Mouse (Mus musculus) MEL (cell line): ENCODE results near the gene Zgrf1. TPM values are rescaled to one million over a fixed set of nuclear protein-coding genes. Genes with fewer than 3 reads are reported as not detected.

Experiments
- DNase-seq: peaks from one replicate; pipeline ENCODE4 v3.0.0; 2011; ENCODE audit warnings: low read depth, low spot score
- H3K27ac ChIP-seq: 2 replicates; pipeline ENCODE4 v1.5.1; 2012; ENCODE audit warnings: low read depth, mild to moderate bottlenecking, control low read depth, low read length, moderate library complexity; ENCODE audit not compliant: control insufficient read depth
- H3K27me3 ChIP-seq, 2 experiments: fragments of 150-350 bp in 1 of 2; sonication (generic) in 1 of 2; 2 replicates each; pipeline ENCODE4 v1.6.1; 2012; ENCODE audit warnings: low read length in 2 of 2, mild to moderate bottlenecking in 2 of 2, improper control_type of control experiment in 1 of 2, moderate library complexity in 1 of 2; ENCODE audit not compliant: insufficient read depth in 2 of 2, control insufficient read depth in 1 of 2
- H3K36me3 ChIP-seq, 2 experiments: 2 replicates each; pipeline ENCODE4 v1.6.1; 2012 to 2014; ENCODE audit warnings: low read length in 2 of 2, improper control_type of control experiment in 1 of 2, inconsistent platforms in 1 of 2, mild to moderate bottlenecking in 1 of 2; ENCODE audit not compliant: insufficient read depth in 2 of 2, control insufficient read depth in 1 of 2
- H3K4me1 ChIP-seq, 2 experiments: fragments of 150-350 bp in 1 of 2; sonication (generic) in 1 of 2; 2 replicates each; pipeline ENCODE4 v1.6.1; 2012; ENCODE audit warnings: low read length in 2 of 2, improper control_type of control experiment in 1 of 2, mild to moderate bottlenecking in 1 of 2; ENCODE audit not compliant: insufficient read depth in 2 of 2, control insufficient read depth in 1 of 2
- H3K4me3 ChIP-seq, 2 experiments: fragments of 150-350 bp in 1 of 2; sonication (generic) in 1 of 2; 2 replicates each; pipeline ENCODE4 v1.5.1; 2012; ENCODE audit warnings: low read depth in 2 of 2, low read length in 2 of 2, mild to moderate bottlenecking in 2 of 2, moderate library complexity in 2 of 2, control low read depth in 1 of 2, improper control_type of control experiment in 1 of 2; ENCODE audit not compliant: control insufficient read depth in 1 of 2, insufficient read depth in 1 of 2
- H3K79me2 ChIP-seq: 2 replicates; pipeline ENCODE4 v1.6.1; 2012; ENCODE audit warnings: mild to moderate bottlenecking, low read length, moderate library complexity; ENCODE audit not compliant: control insufficient read depth, poor library complexity, insufficient read depth
- H3K9ac ChIP-seq: 2 replicates; pipeline ENCODE4 v1.6.1; 2012; ENCODE audit warnings: low read depth, mild to moderate bottlenecking, control low read depth, low read length, moderate library complexity; ENCODE audit not compliant: control insufficient read depth, poor library complexity, severe bottlenecking
- H3K9me3 ChIP-seq: fragments of 150-350 bp; sonication (generic); replicated peaks from 2 replicates; pipeline ENCODE4 v1.6.1; 2012; ENCODE audit warnings: mild to moderate bottlenecking, low read length, improper control_type of control experiment, moderate library complexity; ENCODE audit not compliant: insufficient read depth
- BHLHE40 ChIP-seq: IDR thresholded peaks from 2 replicates; pipeline ENCODE4 v1.6.1; 2012; ENCODE audit warnings: low read depth, mild to moderate bottlenecking, inconsistent platforms, low read length, improper control_type of control experiment, borderline replicate concordance
- CHD2 ChIP-seq: IDR thresholded peaks from 2 replicates; pipeline ENCODE4 v1.6.1; 2011; ENCODE audit warnings: low read length, improper control_type of control experiment
- CTCF ChIP-seq, 3 experiments: IDR thresholded peaks in 2 of 3; conservative IDR thresholded peaks in 1 of 3; 2 replicates each; pipeline ENCODE4 v1.5.1; 2011 to 2012; ENCODE audit warnings: low read length in 3 of 3, low read depth in 2 of 3, mild to moderate bottlenecking in 2 of 3, improper control_type of control experiment in 1 of 3, inconsistent platforms in 1 of 3, mixed read lengths in 1 of 3, moderate library complexity in 1 of 3; ENCODE audit not compliant: control insufficient read depth in 1 of 3, insufficient read depth in 1 of 3, poor library complexity in 1 of 3, severe bottlenecking in 1 of 3
- E2F4 ChIP-seq: IDR thresholded peaks from 2 replicates; pipeline ENCODE4 v1.6.1; 2011; ENCODE audit warnings: low read depth, low read length, improper control_type of control experiment, borderline replicate concordance
- HCFC1 ChIP-seq: IDR thresholded peaks from 2 replicates; pipeline ENCODE4 v1.6.1; 2012; ENCODE audit warnings: low read depth, mild to moderate bottlenecking, inconsistent platforms, low read length, improper control_type of control experiment, moderate library complexity
- KAT2A ChIP-seq: conservative IDR thresholded peaks from 2 replicates; pipeline ENCODE4 v1.6.1; 2012; ENCODE audit warnings: low read depth, low read length, improper control_type of control experiment, inconsistent platforms
- MEF2A ChIP-seq: IDR thresholded peaks from 2 replicates; pipeline ENCODE4 v1.6.1; 2014; ENCODE audit warnings: low read depth, mild to moderate bottlenecking, inconsistent platforms, low read length, improper control_type of control experiment; ENCODE audit not compliant: poor library complexity, insufficient replicate concordance, severe bottlenecking; ENCODE audit errors: extremely low read depth
- MYC ChIP-seq: IDR thresholded peaks from 2 replicates; pipeline ENCODE4 v1.6.1; 2011; ENCODE audit warnings: low read depth, mild to moderate bottlenecking, low read length, improper control_type of control experiment, moderate library complexity
- POLR2AphosphoS2 ChIP-seq: IDR thresholded peaks from 2 replicates; pipeline ENCODE4 v1.6.1; 2011; ENCODE audit warnings: low read length, improper control_type of control experiment
- RCOR1 ChIP-seq: IDR thresholded peaks from 2 replicates; pipeline ENCODE4 v1.6.1; 2012; ENCODE audit warnings: low read depth, mild to moderate bottlenecking, inconsistent platforms, low read length, improper control_type of control experiment
- SMC3 ChIP-seq: IDR thresholded peaks from 2 replicates; pipeline ENCODE4 v1.6.1; 2011; ENCODE audit warnings: low read depth, low read length, improper control_type of control experiment
- TAL1 ChIP-seq: IDR thresholded peaks from 2 replicates; pipeline ENCODE4 v1.6.1; 2012; ENCODE audit warnings: mild to moderate bottlenecking, inconsistent platforms, low read length, moderate library complexity, mixed read lengths
- TBP ChIP-seq: IDR thresholded peaks from 2 replicates; pipeline ENCODE4 v1.8.0; 2011; ENCODE audit warnings: low read depth, low read length, improper control_type of control experiment
- USF1 ChIP-seq: IDR thresholded peaks from 2 replicates; pipeline ENCODE4 v1.6.1; 2014; ENCODE audit warnings: low read depth, mild to moderate bottlenecking, inconsistent platforms, low read length, improper control_type of control experiment, moderate library complexity
- USF2 ChIP-seq, 2 experiments: IDR thresholded peaks; 2 replicates each; pipeline ENCODE4 v1.6.1; 2011 to 2012; ENCODE audit warnings: improper control_type of control experiment in 2 of 2, low read length in 2 of 2, borderline replicate concordance in 1 of 2, inconsistent platforms in 1 of 2, low read depth in 1 of 2, mild to moderate bottlenecking in 1 of 2; ENCODE audit not compliant: insufficient read depth in 1 of 2
- ZC3H11A ChIP-seq: IDR thresholded peaks from 2 replicates; pipeline ENCODE4 v1.6.1; 2012; ENCODE audit warnings: low read depth, mild to moderate bottlenecking, inconsistent platforms, low read length, improper control_type of control experiment
- ZMIZ1 ChIP-seq: IDR thresholded peaks from 2 replicates; pipeline ENCODE4 v1.6.1; 2012; ENCODE audit warnings: low read depth, mild to moderate bottlenecking, inconsistent platforms, low read length, improper control_type of control experiment, moderate library complexity
- ZNF384 ChIP-seq: IDR thresholded peaks from 2 replicates; pipeline ENCODE4 v1.6.1; 2012; ENCODE audit warnings: low read depth, mild to moderate bottlenecking, inconsistent platforms, low read length, improper control_type of control experiment
- polyA plus RNA-seq, 2 experiments: library from polyadenylated mRNA; stranded (reverse) in 1 of 2; unstranded in 1 of 2; fragments of >175 nt in 1 of 2; fragments of >200 nt in 1 of 2; gene quantifications; 2 replicates each; pipeline versions ENCODE4 v1.2.1 to v1.2.4; 2012; ENCODE audit warnings: low replicate concordance in 2 of 2, low read depth in 1 of 2; ENCODE audit not compliant: insufficient read length in 2 of 2, insufficient read depth in 1 of 2, missing spikeins in 1 of 2
- total RNA-seq: library from RNA; depleted of rRNA; stranded (reverse); fragments of 300-350 nt; gene quantifications from 2 replicates; pipeline ENCODE4 v1.2.3, GENCODE M21; 2012

Gene Zgrf1
- total and polyA plus RNA-seq, 3 experiments = 6.7 to 8.2 TPM; not detected in 1

DNA sequence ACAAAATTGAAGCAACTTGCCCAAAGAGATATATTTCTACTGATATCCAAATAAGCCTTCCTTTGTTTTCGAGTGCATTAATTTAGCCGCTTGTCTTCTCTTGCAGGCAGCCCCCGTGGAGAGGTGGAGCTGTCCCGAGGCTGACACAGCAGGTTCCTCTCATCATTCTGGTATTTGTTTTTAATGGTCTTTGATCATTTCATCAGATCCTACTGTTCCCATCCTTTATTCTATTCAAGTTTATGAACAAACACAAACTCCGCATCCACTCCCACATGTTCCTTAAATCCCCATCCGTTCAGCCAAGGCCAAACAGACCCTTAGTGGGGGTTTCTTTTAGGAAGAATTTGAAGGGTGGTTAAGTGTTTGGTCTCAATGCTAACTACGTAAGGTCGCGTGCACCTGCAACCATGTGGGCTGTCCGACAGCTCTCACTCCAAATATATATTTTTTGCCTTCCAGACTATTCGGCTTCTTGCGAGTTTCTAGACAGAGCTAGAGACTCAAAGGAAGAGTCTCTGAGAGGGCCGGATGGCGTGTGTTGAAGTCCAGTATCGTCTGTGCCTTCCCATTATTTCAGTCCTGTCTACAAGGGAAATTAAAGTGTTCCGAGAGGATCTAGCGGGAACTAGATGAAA, 77.6 kb downstream of the Zgrf1 start:
- no peak for TF ChIP-seq ZNF384
- H3K36me3 ChIP-seq = peaks cover 0 to 3% of the 10 kb centered on the region in 2 experiments; a peak in 1 of 4 replicates
- no peak overlapping the region for H3K27ac ChIP-seq
- H3K4me1 ChIP-seq = no peaks in the 10 kb centered on the region
- no peak overlapping the region for H3K9ac ChIP-seq
- no peak for DNase-seq
- peaks cover 3 to 5% of the 10 kb centered on the region in 2 experiments for H3K27me3 ChIP-seq
- H3K9me3 ChIP-seq = no peaks in the 10 kb centered on the region
- no peak overlapping the region for H3K4me3 ChIP-seq
- no peaks in the 10 kb centered on the region for H3K79me2 ChIP-seq

DNA sequence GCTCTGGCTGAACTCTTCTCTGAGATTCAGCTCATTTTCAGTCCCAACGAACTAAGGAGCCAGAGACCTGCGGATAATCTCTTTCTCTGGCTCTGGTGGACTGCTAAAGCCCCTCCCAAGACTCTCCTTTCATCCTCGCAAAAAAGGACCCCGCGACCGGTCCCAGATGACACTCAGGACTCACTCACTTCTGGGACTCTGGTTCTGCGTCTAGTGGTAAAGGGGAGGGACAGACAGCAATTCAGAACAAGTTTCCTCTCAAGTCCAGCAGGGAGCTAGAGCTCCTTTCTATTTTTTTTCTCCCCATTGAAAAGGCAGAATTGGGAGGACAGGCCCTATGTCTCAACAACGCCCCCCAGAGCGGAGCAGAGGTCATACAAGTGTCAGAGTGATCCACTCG, 78.3 kb downstream of the Zgrf1 start:
- Histone ChIP-seq H3K4me3 (no peak overlapping the region), H3K27me3 (peaks cover 4 to 7% of the 10 kb centered on the region in 2 experiments), H3K27ac (no peak overlapping the region), H3K9me3 (no peaks in the 10 kb centered on the region), H3K36me3 (0 out of 4 replicates have a peak, but pooled peaks cover 0 to under 1% of the 10 kb centered on the region in 2 experiments), H3K79me2 (no peaks in the 10 kb centered on the region), H3K4me1 (no peaks in the 10 kb centered on the region), H3K9ac (no peak overlapping the region)
- no peak for TF ChIP-seq CHD2
- no peak for TF ChIP-seq MEF2A
- no peak for TF ChIP-seq MYC
- no peak for TF ChIP-seq E2F4
- TF ChIP-seq KAT2A = no peak
- no peak; a peak in 1 of 6 replicates for TF ChIP-seq CTCF (IDR thresholded peaks at IDR 0.05 in 2 of 3, conservative IDR thresholded peaks at IDR 0.05 in 1 of 3; ENCODE audit: control insufficient read depth in 1 of 3, insufficient read depth in 1 of 3, low read depth in 2 of 3, low read length in 3 of 3, poor library complexity in 1 of 3, severe bottlenecking in 1 of 3)
- no peak for TF ChIP-seq BHLHE40
- no peak for TF ChIP-seq ZMIZ1
- no peak for TF ChIP-seq ZC3H11A
- no peak for TF ChIP-seq USF1
- no peak for TF ChIP-seq USF2 (IDR thresholded peaks at IDR 0.05; ENCODE audit: borderline replicate concordance in 1 of 2, insufficient read depth in 1 of 2, low read depth in 1 of 2, low read length in 2 of 2)
- TF ChIP-seq TBP = no peak
- TF ChIP-seq SMC3 = no peak
- no peak for TF ChIP-seq HCFC1
- TF ChIP-seq TAL1 = no peak
- TF ChIP-seq RCOR1 = no peak
- TF ChIP-seq POLR2AphosphoS2 = no peak
- no peak for DNase-seq
